Mouse (Mus musculus) c-Kit-positive CD71-positive TER-119-positive erythroid progenitor cells, embryonic 14.5 days (primary cell): ENCODE measurements at regions not wholly inside any gene's neighbourhood (a gene's known extent, or its start where the extent isn't known, plus 50 kb on each side); places are given as distances from the start of the nearest gene placed in this dataset.

Source experiments
- DNase-seq: peaks from one replicate; pipeline ENCODE4 v3.0.0-alpha.2; 2013; ENCODE audit warnings: low spot score

DNA sequence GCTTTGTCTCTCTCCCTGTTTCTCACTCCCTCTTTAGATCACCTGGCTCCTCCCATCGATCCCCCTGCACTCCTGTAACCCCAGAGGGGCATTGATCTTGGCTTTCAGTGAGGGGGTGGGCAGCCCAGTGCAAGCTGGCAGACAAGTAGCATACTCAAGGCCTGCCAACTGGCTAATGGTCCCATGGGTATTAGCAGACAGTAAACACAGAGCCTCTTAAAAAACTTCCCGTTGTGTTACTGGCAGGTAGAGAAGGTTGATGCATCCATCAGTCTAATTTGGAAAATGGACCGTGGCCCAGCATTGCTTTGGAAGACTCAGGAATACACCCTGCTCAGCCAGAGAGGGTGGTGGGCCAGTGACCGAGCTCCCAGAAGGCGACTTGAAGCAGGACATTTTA is 145.0 kb downstream of the 9530068E07Rik start:
- no peak for DNase-seq

DNA sequence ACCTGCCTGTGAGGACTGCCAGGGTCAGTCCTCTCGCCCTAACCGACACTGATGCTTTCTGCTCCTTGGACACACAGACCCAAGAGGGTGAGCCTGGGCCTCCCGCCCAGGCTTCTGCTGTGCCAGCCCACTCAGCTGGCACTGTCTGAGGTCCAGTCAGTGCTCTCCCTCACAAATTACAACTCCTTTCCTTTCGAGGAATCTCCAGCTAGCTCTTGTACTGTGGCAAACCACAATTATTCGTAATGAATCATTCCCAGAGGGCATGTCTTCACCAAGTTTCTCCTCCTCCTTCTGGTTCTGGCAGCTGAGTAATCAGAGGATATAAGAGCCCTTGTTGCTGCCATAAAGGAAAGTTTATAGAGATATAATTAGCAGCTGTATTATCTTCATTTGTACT is 155.2 kb downstream of the 9530068E07Rik start:
- no peak for DNase-seq

DNA sequence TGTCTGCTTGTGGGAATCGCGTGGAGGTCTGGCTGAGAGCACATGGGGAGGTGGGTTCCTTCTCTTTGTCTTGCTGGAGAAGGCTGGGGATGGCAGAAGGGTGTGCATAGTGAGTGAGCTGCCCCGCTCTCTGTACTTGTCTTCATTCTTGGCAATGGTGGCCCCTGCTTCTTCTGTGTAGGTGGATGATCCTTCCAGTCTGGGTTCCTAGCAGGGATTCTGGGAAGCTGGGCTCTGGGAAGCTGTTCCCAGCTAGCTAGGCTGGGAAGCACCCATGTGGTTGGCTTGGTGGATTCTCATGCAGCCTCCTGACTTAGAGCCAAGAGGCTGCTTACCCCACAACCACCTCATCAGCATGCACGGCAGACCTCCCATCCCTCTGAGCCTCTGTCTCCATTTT is 156.6 kb downstream of the 9530068E07Rik start:
- DNase-seq: no peak

DNA sequence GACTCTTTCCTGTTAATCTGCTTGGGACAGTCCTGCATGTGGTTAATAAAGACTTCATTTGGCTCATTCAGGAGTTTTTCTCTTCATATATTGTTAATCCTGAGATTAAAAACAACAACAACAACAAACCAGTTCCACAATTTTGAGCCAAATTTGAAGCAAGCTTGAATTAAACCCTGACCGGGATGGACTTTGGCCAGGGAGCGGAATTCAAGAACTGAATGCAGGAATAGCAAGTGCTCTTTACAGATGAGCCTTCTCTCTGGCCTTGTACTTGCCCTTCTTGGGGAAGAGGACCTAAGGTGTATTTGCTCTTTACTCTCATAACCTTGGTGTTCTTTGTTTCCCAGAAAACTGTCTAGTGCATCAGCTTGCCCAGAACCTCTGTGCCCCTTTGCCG is 161.6 kb downstream of the 9530068E07Rik start:
- DNase-seq: no peak

DNA sequence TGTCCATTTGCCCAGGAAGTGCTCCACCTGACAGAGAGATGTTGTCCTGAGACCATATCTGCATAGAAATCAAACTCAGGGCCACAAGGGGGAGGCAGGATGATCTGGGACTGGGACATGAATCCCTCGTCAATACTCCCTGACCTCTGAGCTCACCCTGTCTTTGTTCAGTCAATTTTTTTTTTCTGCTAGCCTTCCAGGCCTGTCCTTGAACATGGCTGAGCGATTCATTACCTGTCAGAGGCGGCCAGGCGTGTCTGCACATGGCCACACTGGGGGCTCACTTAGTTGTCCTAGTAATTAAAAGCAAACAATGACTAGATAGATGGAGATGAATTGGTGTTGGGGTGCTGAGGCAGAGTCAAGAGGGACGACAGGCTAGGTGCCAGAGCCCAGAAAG is 162.6 kb downstream of the 9530068E07Rik start:
- DNase-seq: no peak

DNA sequence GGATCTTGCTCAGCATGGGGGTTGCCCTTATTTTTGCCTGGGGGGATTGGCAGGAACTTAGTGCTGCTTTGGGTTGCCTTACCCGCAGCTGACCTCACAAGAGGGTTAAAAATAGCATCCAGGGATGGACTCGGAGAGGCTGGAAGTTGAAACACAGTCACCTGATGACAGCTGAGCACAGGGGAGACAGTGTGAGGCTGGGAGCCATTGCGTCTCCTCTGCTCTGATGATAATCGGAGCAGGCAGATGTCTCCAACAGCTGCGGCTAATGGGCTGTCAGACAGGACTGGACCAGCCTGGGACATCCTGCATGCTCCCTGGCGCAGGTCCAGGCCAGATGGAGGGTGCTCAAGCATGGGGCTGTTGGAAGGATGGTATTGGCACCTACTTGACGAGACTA is 165.1 kb downstream of the 9530068E07Rik start:
- no peak for DNase-seq

DNA sequence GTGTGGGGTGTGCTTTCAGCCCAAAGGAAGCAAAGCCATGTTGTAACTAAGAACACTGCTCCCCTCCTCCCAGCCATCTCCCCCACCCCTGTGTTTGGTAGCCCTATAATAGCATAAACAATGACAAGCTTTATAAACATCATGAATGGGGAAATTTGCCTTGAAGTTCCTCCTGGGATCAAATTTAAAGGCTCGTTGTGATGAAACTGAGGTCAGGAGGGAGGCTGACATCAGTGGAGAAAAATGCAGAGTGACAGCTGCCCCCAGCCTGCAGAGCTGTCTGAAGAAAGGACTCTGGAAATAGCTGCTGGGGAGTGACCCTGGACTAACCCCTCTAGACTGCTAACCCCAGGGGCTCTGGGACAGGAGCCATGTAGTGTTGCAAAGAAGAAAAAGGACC is 169.2 kb downstream of the 9530068E07Rik start:
- DNase-seq: no peak

DNA sequence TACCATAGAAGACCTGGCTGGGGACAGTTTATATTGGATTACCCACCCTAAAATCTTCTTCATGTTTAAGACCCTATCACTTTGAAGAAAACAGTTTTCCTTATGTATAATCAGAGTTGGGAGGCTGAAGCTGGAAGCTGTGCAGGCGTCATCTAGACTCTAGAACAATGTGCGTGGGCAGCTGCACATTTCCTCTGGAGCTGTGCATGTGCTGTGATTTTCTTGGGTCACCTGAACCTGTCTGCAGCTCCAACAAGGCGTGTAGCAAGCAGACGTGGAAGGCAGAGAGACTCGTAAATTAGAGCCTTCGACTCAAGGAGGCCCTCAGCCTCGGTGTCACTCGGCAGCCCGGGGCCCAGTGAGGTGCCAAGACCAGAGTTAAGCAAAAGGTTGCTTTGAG is 169.8 kb downstream of the 9530068E07Rik start:
- no peak for DNase-seq

DNA sequence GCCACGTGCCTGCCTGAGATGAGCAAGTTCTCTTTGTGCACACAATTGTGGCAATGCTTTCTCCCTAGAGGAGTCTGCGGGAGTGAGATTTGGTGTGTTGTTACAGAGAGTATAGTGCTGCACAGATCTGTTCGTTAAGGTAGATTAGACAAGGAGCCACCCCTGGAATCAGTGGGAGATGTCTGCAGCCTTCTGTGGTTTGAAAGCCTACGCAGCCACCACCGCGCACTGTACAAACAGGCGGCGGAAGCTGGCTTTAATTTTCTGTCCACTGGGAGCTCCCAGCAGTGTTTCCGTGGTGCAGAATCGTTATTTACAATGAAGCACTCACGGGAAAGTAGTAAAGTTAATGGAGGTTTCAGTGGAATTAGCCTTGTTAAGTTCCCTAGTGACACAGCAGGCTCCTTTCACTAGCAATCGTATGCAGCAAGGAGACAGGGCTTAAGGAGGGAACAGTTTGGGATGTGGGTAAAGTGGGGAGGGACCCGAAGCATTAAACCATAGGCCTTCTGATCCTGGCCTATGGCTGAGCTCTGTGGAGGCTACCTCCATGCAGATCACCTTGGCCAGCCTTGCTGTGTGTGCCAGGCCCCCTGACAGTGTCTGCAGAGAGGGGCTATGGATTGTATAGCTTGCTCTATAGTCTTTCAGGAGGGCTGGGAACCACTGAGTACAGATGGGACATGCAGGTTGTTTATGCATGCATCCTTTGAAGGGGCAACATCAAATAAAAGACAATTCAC is 171.9 kb downstream of the 9530068E07Rik start:
- DNase-seq: no peak

DNA sequence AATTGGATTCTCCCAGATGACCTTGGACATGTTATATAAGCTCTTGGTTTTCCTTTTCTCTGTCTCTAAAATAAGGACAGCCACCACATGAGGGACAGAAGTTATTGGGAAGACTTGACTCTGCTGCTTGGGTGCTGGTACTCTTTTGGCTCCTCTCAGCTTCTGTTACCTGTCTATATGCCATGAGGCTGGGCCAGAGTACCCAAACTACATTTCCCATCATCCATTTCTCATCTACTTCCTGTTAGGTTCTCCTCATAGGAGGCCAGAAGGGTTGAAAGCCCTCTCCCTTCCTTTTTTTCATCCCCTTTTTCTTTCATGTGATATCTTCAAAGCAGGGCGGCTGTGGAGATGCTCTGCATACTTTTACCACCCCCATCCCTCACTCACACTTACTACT is 172.6 kb downstream of the 9530068E07Rik start:
- DNase-seq: no peak

DNA sequence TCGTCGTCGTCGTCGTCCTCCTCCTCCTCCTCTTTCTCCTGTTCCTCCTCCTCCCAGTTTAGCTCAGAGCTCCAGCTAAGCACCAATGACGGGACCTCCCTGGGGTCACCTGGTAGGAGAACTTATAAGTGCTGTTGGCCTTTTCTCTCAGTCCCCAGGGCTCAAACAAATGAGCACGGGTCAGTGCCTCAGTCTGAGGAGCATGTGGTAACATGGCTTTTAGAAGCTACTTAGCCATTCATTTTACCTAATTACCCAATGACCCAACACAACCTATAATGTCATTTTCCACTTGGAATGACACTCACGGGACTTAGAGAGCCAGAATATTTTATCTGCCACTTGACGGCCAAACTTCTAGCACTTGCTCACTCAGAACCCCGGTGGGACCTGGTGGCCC is 173.5 kb downstream of the 9530068E07Rik start:
- no peak for DNase-seq

DNA sequence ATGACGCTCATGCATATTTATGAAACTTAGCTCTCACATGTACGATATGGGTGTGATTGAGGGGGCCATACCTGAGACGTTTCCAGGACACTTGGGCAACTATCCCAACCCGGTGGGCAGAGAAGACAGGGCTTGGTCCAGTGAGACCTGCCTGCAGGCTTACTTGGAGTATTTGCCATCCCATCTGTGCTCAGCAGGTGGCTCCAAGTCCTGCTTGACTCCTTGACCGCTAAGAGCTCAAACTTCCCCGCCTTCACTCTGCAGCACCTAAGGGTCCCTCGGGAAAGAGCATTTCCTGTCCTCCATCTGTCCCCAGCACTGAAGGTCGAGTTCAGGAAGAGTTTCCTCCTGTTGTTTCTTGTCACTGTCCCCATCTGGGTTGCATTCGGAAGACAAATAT is 182.2 kb downstream of the 9530068E07Rik start:
- no peak for DNase-seq

DNA sequence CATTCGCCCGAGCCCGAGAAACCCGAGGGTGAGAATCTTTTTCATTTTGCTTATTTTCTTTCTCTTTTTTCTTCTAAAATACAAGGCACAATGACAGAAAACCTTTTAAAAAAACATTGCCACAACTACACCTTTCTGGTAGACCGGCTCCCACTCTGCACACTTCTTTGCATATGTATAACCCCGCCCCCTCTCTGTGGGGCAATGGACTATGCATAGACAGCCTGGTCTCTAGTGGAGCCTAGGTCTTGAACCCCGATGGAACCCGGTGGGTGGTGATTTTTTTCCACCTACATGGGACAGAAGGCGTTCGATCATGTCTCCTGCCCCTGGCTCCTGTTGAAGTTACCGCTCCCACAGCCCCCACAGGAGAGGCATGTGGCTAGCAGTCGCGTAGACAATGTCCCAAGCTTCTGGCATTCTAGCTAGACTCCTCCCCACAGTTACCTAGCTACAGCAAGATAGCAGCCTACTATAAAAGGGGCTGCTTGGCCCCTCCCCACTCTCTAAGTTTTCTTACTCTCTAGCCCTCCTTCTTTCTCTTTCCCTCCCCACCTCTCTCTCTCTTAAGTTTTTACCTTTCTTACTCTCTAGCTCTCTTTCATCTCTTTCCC is 183.6 kb downstream of the 9530068E07Rik start:
- DNase-seq: no peak

DNA sequence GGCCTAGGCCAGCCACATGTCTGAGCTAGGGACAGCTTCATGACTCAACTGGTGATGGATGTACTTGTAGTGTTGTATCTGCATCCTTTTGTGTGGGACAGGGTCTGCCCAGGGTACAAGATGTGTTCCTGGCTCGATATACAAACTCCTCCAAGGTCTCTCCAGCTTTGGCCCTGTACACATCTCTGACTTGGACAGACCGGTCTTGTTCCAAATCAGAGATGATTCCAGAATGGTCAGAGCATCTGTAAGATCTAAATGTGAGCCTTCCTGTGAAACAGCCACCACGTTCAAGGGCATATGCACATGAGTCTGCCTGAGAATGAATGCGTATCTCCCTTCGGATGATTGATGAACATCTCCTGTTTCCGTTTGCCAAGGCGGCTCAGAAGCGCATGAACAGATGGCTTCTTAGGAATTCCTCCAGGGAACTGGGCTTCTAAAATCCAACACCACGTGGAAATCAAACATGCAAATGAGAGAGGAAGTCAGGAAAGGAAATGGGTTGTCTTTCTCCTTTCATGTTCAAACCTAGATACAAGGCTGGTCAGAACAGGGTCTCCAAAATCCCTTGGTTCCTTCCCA is 172.7 kb upstream of the Fstl4 start:
- DNase-seq: no peak

DNA sequence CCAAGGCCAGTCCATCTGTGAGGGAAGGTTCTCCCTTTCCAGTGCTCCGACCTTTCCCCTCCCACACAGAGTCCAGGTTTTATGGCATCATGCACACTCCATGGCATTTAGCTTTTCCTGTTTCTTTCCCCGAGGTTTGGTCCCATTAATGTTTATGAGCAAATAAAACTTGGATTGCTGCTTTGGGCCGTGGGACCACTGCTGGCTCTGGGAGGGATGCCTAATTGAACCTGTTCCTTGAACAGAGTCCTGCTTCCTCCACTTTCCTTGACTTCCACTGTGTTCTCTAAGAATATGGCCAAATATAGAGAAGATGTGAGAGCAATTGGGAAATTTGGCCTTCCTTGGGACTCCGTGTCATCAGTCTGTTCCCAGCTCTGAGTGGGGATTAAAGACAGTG is 170.3 kb upstream of the Fstl4 start:
- no peak for DNase-seq

DNA sequence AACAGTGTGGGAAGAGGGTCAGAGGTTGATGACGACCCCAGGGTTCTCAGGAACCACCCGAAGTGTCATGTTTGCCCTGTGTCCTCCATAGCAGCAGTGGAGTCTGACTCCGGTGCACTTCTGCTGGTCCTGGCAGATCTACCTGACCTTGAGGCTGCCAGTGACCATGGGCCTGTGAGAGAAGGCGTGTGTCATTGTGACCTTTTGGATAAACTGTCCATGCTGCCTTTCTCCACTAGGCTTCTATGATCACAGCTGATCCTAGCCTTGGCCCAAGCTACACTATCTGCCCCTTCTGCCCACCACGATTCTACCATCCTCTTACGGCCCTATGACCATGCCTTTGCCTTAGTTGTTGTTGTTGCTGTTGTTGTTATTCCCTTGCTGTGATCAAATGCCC is 163.2 kb upstream of the Fstl4 start:
- DNase-seq: no peak

DNA sequence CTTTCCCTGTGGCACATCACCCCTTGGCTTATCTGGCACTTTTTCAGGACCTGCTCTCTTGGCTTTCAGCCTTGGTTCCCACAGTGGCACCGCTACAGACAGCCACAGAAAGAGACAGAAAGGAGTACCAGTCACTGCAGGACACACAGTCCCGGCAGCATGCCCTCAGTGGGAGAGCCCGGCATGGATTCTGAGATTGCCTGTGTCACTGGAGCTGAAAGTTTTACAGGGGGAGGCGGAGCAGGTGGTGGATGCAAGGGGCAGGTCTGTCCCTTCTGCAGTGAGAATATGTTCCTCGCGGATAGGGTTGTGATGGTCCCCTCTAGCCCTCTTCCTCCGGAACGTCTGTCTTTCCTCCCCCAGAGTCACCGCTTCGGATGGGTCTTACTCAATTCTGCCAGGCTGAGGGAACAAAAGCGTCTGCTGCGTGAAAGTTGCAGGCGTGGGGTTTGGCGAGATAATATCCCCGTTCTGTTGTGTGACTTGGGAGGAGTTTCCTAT is 162.3 kb upstream of the Fstl4 start:
- DNase-seq: no peak

DNA sequence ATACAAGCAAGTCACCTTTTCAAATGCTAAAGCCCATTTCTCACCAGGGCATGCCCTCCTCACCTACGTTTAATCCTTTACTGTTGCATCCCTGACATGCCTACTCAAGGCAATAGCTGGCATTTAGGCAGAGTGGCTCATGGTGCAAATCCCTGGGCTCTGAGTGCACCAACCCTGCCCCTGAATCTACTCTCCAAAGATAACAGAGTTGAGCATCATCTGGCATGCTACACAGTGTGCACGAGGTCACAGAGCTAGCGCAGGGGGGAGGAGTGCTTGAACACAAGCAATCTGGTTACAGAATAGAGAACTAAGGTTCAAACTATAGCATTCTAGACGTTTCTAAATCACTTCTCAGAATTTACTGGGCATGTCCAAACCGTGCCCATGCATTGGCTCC is 161.6 kb upstream of the Fstl4 start:
- DNase-seq: no peak

DNA sequence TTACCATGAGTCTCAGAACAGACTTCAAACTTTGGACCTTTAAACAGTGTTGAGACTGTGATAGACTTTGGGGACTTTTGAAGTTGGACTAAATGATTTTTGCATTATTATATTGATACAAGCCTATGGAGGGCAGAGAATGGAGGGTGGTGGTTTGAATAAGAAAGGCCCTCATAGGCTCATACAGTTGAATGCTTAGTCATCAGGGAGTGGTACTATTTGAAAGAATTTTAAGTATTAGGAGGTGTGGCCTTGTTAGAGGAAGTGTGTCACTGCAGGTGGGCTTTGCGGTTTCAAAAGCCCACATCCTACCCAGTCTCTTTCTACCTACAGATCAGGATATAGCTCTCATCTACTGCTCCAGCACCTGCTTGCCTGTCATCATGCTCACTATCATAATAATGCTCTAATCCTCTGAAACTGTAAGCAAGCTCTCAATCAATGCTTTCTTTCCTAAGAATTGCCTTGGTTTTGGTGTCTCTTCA is 153.7 kb upstream of the Fstl4 start:
- DNase-seq: no peak

DNA sequence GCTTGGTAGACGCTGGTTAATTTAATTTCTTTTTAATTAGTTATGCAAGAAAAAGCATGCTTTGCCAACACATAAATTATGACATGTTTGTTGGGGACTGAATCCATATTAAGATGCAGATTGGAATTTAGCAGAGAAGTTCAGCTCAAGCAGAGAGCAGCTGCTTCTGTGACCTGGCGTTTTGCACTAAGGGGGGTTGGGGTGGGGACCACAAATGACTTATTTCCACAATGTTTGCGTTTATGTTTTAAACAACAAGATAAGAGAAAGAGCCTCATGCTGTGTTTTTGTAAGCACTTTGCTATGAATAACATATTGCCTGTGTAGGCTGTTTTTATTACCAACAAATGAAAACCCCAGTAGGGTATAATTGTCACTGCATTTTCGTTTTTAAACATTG is 148.8 kb upstream of the Fstl4 start:
- DNase-seq: no peak

DNA sequence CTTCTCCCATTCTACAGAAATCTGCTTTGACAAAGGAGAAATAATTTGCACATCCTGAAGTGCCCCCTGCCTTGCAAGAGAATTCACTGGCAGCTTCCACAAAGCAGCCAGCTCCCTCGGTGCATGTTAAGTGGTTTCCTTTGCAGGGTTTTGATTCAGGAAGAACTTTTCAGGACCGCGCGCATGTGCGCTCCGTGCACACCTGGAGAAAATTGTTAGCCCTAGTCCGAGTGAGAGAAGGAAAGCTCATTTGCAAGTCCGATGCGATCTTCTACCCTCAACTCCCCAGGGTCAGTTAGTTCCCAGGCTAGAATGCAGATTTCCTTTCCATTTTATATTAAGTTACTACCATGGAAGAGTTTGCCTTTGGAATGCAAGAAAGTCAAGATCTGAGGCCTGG is 145.8 kb upstream of the Fstl4 start:
- no peak for DNase-seq

DNA sequence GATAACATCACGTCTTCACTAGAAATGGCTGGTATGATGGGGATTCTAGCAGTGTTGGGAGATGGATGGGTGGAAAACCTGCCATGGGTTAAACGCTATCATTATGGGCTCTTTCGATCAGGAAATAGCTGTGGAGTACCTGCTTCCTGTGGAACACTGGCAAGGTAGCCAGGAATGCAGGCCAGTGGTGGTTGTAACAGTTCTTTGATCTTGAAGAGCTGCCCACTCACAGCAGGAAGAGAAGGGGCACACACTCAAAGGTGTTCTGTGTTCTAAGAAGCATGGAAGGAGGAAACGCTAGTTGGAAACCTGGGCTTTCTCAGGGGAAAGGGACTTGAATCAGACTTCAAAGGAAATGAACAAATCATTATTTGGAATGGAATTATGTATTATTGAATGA is 141.6 kb upstream of the Fstl4 start:
- no peak for DNase-seq

DNA sequence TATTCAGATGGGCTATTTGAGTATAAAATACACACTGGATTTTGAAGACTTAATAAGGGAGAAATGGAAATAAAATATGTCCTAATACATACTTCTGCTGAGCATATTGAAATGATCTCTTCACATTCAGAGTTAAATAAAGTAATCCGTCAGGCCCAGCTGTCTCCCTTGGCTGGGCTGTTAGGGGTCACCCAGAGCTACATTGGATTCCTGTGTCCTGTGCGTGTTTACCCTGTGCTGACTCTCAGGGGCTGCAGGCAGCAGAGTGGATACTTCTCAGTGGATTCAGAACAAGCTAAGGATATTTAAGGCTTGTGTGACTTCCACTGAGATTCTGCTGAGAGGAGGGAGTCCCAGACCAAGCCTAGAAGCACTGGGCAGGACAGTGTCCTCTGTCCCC is 135.6 kb upstream of the Fstl4 start:
- DNase-seq: no peak
